Mouse (Mus musculus) frontal cortex, adult 2 months (tissue): Measurements from ENCODE around the gene Inafm2. TPM values are rescaled to one million over a fixed set of nuclear protein-coding genes. Genes with fewer than 3 reads are reported as not detected.

Source experiments
- DNase-seq, 2 experiments: peaks; one replicate each; pipeline ENCODE4 v3.0.0; 2022; ENCODE audit warnings: low spot score in 1 of 2; ENCODE audit errors: extremely low spot score in 1 of 2
- polyA plus RNA-seq: library from polyadenylated mRNA; depleted of rRNA; stranded (reverse); fragments of >200 nt; gene quantifications from 2 replicates; pipeline ENCODE4 v1.2.3, GENCODE M21; 2012

The Inafm2 gene
- polyA plus RNA-seq, 1 experiment, result 30.1 TPM

GRCm38 (mm10) chr2:118723693-118724486 is 21.7 kb upstream of the Inafm2 start:
- DNase-seq, result no peak

DNA sequence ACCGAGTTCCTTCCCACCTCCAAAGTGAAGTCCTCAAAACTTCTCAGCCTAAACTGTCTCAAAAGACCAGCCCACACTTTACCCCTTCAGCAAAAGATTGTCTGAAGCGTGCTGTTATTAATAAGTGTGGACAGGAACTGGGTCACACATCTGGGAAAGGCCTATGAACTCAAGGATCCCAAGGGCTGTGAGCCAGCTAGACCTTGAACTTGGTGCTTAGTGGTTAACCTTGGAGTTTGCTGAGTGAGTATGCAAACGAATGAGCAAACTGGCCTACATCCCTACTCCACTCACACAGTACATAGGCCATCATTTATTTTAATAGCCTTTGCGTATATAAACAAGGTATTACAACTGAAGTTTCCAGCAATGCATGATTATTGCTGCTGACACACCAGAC is 20.0 kb upstream of the Inafm2 start:
- DNase-seq, result no peak

GRCm38 (mm10) chr2:118726873-118727272 is 18.7 kb upstream of the Inafm2 start:
- no peak for DNase-seq

- no peak for DNase-seq
Measured at GRCm38 (mm10) chr2:118727911-118728310, 17.6 kb upstream of the Inafm2 start.

DNA sequence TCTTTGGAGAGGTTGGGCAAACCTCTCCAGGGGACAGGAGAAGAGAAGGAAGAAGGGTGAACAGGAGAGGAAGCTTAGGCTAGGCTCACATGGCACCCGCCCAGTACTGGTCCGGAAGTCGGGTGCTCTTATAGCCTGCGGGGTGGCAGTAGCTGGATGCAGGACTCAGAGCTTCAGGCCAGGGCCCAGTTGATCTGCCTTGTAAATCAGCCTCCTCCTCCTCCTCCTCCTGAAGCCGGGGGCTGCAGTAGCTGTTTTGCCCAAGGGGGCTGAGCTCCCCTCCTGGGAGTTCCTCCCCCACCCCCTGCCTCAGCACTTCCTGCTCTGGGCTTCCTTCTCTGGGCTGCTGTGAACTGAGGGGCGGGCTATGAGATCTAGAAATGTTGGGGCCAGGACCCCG is 17.2 kb upstream of the Inafm2 start, which contains the start of gene Plcb2:
Gene Plcb2, minus strand, starts transcription at position 102 of the 400 bp plus-strand sequence.
- DNase-seq, result no peak

DNA sequence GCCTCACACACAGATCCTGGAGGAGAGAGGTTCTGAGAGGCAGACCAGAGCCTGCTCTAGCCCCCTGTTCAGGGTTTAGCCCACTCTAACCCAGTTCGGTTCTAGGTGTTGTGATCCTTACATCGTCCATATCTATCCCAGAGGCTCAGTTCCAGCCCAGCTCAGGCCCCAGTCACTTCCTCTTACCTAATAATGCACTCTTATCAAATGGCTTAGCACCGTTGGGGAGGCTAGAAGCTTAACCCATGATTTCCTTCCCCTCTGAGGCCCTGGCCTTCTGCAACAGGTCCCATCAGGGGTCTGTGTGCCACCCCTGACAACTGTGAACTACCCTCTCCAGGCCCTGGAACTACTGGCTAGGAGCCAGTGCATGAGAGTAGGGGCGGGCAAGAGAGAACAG is 16.4 kb upstream of the Inafm2 start:
- DNase-seq, result no peak

DNA sequence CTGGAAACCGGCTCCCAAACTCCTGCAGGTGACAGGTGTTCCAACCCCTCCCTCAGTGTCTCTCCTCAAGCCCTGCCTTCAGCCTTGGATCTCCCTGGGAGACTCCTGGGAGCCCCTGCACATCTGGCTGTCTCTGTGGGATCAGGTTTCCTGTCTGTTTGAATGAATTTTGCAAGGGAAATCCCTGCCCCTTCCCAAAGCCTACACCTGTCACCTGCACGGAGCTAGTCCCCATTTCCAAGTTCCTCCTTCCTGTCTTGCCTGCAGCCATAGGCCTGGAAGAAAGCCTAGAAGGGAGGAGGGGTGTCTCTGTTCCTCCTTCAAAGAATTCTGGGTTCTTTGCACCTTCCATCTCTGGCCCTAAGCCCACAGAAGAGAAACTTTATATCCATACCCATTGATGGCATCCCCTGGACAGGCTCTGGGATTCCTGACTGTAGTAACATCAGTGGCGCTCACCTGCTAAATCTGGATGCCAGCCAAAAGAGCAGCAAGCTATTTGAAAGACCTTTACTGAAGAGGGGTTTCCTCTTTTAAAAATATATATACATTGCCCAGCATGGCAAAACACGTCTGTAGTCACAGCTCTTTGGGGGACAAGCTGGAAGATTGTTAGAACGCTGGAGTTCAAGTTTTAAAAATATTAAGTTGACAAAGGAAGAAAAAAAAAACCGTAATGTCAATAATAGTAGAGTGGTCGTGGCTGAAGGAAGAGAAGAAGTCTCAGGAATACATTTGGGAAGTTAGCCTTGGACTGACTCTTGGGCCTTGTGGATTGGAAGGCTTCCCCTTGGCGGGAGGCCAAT is 15.5 kb upstream of the Inafm2 start:
- no peak for DNase-seq

DNA sequence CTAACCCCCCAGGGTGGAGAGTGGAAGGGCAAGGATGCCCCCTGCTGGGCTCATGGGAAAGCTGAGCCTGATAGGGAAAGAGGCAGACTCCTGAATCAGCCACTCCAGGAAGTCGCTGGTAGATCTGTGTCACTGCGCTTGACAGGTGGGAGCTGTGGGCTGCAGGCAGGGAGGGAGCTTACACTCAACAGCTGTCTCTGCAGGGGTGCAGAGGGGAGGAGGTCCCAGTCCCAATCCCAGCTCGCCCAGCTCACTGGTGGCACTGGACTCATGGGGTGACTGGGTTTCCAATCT is 15.0 kb upstream of the Inafm2 start:
- peak in 1 of 2 experiments; percentile 91 for DNase-seq

GRCm38 (mm10) chr2:118731981-118732380 is 13.6 kb upstream of the Inafm2 start:
- DNase-seq, result no peak

DNA sequence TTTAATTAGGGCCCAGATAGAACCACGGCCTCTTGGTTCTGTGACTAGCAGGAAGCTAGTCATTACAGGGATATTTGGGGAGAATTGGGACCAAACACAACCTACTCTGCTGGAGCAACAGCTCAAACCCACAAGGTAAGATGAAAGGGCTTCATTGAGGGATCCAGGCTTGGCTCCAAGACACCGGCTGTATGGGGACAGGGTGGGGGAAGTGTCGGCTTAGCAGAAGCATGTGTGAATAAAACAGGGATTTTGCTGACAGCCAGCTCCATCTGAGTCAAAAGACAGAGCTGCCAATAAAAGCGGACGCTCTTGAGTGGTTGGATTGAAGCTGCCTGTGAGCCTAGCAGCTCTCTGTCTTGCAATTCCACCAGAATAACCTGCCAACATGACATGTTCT is 12.2 kb upstream of the Inafm2 start:
- DNase-seq, result peak in 1 of 2 experiments; percentile 66

DNA sequence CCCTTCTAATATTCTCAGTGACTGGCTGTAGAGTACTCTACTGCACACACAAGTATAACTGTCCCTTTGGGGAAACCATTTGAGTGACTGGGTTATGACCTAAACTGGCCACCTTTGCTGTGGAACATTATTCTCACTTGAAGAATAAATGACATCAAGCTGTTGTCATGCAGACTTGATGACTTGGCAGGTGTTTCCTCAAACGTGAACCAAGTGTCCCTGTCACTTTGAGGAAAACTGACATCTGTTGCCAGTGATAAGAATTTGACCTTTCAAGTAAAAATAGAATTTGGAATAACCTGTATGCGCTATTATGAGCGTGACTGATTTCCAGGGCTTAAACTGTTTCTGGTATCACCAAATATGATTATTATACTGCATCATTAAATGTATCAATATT is 5.2 kb upstream of the Inafm2 start:
- no peak for DNase-seq

GRCm38 (mm10) chr2:118741183-118741582 is 4.4 kb upstream of the Inafm2 start:
- DNase-seq, result peak in 1 of 2 experiments; percentile 57

DNA sequence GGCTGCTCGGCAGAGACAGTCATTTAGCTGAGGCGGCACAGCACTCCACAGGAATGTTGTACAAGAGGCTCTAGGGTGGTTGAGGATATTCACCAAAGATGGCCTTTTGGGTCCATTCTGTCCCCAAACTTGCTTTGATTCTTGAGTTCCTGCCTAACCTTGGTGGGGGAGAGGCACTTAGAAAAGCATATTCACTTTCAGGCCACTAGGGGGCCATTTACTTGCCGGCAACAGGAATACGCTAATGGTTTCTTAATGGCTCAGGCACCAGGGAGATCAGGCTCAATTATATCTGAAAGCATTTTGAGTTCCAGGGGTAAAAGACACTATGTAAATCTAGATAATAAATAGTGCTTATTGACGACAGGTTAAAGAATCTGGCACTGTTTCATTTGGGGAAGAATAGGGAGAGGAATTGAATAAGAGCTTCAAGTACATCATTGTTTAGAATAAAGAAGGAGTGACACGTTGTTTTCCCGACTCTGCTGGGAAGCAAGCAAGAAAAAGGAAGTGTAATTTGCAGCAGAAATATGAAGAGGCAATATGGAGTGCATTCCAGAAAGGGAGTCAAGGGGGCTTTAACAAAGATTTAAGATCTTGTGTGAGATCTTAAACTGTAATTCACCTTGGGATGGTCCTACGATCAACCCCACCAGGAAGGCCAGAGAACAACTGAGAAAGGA is 2.2 kb upstream of the Inafm2 start:
- DNase-seq, result peak in 1 of 2 experiments; percentile 69

DNA sequence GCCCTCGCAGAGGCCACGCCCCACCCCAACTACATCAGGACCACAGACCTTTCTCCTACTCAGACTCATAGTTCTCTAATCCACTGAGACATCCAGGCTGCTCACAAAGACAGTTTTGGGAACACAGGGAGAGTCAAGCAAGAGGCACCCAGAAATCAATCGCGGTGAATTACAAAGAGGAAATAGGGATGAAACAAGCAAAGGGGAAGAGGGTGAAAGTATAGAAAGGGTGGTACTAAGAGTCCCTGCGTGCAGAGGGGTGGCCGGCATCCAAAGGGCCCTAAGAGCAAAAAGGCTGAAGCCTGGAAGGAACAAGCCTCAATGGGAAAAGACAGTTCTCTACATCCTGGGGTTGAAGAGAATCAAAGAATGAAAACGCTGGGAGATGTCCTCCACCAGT is 937 bp upstream of the Inafm2 start:
- DNase-seq, result no peak

GRCm38 (mm10) chr2:118745915-118746901 is 650 bp downstream of the Inafm2 start:
- DNase-seq, result no peak

- no peak for DNase-seq
Measured at GRCm38 (mm10) chr2:118747301-118747960, 1.9 kb downstream of the Inafm2 start.

GRCm38 (mm10) chr2:118749341-118749884 is 3.9 kb downstream of the Inafm2 start:
- no peak for DNase-seq

GRCm38 (mm10) chr2:118750476-118750875 is 4.9 kb downstream of the Inafm2 start:
- no peak for DNase-seq
